Mouse (Mus musculus) ES-E14 (cell line): Measurements from ENCODE around the gene Lhfpl3. TPM values are rescaled to one million over a fixed set of nuclear protein-coding genes. Genes with fewer than 3 reads are reported as not detected.
A peak's percentile ranks its signal among the peaks of the same experiment; 100 is the strongest.

Experiments used
- DNase-seq: peaks from one replicate; pipeline ENCODE4 v3.0.0-alpha.2; 2013; ENCODE audit warnings: low read depth, low spot score
- H3K27ac ChIP-seq: 2 replicates; pipeline ENCODE4 v1.5.1; 2012; ENCODE audit warnings: low read depth, mild to moderate bottlenecking, low read length, moderate library complexity, mixed read lengths; ENCODE audit not compliant: poor library complexity, insufficient read depth, severe bottlenecking
- H3K36me3 ChIP-seq: 2 replicates; pipeline ENCODE4 v1.6.1; 2012; ENCODE audit warnings: mild to moderate bottlenecking, low read length, moderate library complexity, mixed read lengths; ENCODE audit not compliant: control insufficient read depth, poor library complexity, insufficient read depth, severe bottlenecking
- H3K4me1 ChIP-seq, 2 experiments: fragments of 150-350 bp in 1 of 2; sonication (generic) in 1 of 2; 2 replicates each; pipeline ENCODE4 v1.6.1; 2012; ENCODE audit warnings: low read length in 2 of 2, mild to moderate bottlenecking in 1 of 2, mixed read lengths in 1 of 2; ENCODE audit not compliant: control insufficient read depth in 2 of 2, insufficient read depth in 2 of 2, poor library complexity in 1 of 2
- H3K4me3 ChIP-seq, 2 experiments: fragments of 150-350 bp in 1 of 2; sonication (generic) in 1 of 2; 2 replicates each; pipeline ENCODE4 v1.5.1; 2012; ENCODE audit warnings: low read length in 2 of 2, low read depth in 1 of 2, mild to moderate bottlenecking in 1 of 2, mixed read lengths in 1 of 2; ENCODE audit not compliant: insufficient read depth in 1 of 2, poor library complexity in 1 of 2, severe bottlenecking in 1 of 2
- H3K9ac ChIP-seq: 2 replicates; pipeline ENCODE4 v1.6.1; 2012; ENCODE audit warnings: low read depth, mild to moderate bottlenecking, low read length, mixed read lengths; ENCODE audit not compliant: poor library complexity, insufficient read depth, severe bottlenecking
- H3K9me3 ChIP-seq: fragments of 150-350 bp; sonication (generic); 2 replicates; pipeline ENCODE4 v1.6.1; 2012; ENCODE audit warnings: low read depth, mild to moderate bottlenecking, low read length; ENCODE audit not compliant: control insufficient read depth, insufficient read depth
- CHD2 ChIP-seq: IDR thresholded peaks from 2 replicates; pipeline ENCODE4 v1.6.1; 2014; ENCODE audit warnings: mild to moderate bottlenecking, low read depth, low read length, inconsistent platforms
- HCFC1 ChIP-seq: IDR thresholded peaks from 2 replicates; pipeline ENCODE4 v1.6.1; 2012; ENCODE audit warnings: low read length, inconsistent platforms, borderline replicate concordance; ENCODE audit not compliant: insufficient read depth
- MAFK ChIP-seq: IDR thresholded peaks from 2 replicates; pipeline ENCODE4 v1.6.1; 2014; ENCODE audit warnings: mild to moderate bottlenecking, low read depth, low read length, inconsistent platforms; ENCODE audit not compliant: insufficient read depth
- ZC3H11A ChIP-seq: IDR thresholded peaks from 2 replicates; pipeline ENCODE4 v1.6.1; 2012; ENCODE audit warnings: low read depth, mild to moderate bottlenecking, inconsistent platforms, low read length, borderline replicate concordance
- ZNF384 ChIP-seq: IDR thresholded peaks from 2 replicates; pipeline ENCODE4 v1.6.1; 2012; ENCODE audit warnings: low read depth, low read length, inconsistent platforms
- in situ Hi-C, 2 experiments: fragments of 600-800 bp; cut with MboI; formaldehyde crosslinking; loops; one replicate each; pipeline ENCODE4 v1.15.1; 2025; ENCODE audit warnings: low sequenced_read_pairs in 2 of 2, inconsistent platforms in 1 of 2; ENCODE audit not compliant: unreplicated experiment in 2 of 2
- total RNA-seq: library from RNA; depleted of rRNA; stranded (reverse); fragments of 300-350 nt; gene quantifications from 2 replicates; pipeline ENCODE4 v1.2.3, GENCODE M21; 2012

Gene Lhfpl3
- total RNA-seq, 1 experiment, result not detected

DNA sequence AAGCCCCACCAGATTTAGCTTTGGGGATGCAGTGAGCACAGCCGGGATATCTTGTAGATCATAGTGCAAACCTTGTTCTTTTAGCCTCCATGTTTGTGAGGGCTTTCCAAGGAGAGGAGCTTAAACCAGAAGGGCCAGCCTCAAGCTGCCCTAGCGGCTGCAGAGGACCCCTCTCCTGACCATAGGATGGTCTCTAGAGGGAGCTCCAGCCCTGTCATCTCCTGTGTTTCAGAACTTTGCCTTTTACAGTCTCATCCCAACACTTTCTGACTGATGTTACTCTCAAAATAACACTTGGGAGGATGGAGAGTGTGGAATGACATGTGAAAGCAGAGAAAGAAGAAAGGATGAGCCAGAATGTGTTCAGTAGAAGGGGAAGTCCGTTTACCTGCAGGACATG, 11.4 kb downstream of the Lhfpl3 start:
- Histone ChIP-seq H3K9ac (no peak overlapping the region), H3K27ac (no peak overlapping the region), H3K9me3 (no peaks in the 10 kb centered on the region), H3K4me1 (no peaks in the 10 kb centered on the region), H3K4me3 (no peak overlapping the region), H3K36me3 (no peaks in the 10 kb centered on the region)
- in situ Hi-C loops, result no loop called here
- DNase-seq, result no peak
- TF ChIP-seq HCFC1 (no peak), ZC3H11A (0 out of 2 replicates have a peak, but pooled peaks have one; percentile 2)

DNA sequence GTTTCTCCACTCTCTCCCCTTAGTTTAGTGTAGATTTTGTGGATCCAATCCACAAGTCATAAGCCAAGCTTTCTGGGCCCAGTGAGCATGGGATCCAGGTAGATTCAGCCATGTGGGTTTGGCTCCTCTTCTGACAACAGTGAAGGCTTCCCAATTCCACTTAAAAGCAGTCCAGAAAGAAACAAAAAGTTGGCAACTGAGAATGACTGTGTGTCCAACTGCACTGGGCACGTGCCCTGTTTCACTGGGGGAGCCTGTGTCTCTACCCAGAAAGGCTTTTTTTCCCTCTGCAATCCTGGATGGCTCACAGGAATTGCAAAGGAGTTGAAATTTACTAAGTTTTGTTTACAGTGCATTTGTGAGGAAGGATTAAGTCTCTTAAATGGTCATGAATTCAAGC, 24.9 kb downstream of the Lhfpl3 start:
- H3K9me3 ChIP-seq, result no peaks in the 10 kb centered on the region
- in situ Hi-C loops, result no loop called here
- TF ChIP-seq ZNF384 (no peak), MAFK (no peak), HCFC1 (no peak), ZC3H11A (no peak), CHD2 (no peak)
- no peaks in the 10 kb centered on the region for H3K36me3 ChIP-seq
- no peak overlapping the region for H3K9ac ChIP-seq
- no peak for DNase-seq
- no peak overlapping the region for H3K27ac ChIP-seq
- no peak overlapping the region for H3K4me3 ChIP-seq
- no peaks in the 10 kb centered on the region for H3K4me1 ChIP-seq

DNA sequence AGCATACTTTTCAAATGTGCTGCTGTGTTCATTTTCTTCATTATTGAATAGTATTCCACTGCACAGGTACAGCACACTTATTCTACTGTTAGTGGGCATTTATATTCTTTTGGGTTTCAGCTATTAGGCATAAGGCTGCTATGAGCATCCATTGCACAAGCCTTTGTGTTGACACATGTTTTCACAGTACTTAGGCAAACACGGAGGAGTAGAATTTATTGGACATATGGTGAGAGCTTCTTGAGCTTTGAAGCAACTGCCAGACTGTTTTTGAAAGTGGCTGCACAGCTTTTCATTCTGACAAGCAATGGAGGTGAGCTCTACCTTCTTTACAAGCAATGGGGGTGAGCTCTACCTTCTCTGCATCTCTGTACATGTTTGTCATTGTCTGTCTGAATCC, 49.5 kb downstream of the Lhfpl3 start:
- Histone ChIP-seq H3K9ac (no peak overlapping the region), H3K4me3 (no peak overlapping the region), H3K9me3 (no peaks in the 10 kb centered on the region), H3K27ac (no peak overlapping the region), H3K4me1 (no peaks in the 10 kb centered on the region), H3K36me3 (no peaks in the 10 kb centered on the region)
- in situ Hi-C loops, result no loop called here
- no peak for DNase-seq
- TF ChIP-seq ZNF384, result no peak
- no peak for TF ChIP-seq MAFK
- no peak for TF ChIP-seq ZC3H11A
- no peak for TF ChIP-seq CHD2
- no peak for TF ChIP-seq HCFC1

DNA sequence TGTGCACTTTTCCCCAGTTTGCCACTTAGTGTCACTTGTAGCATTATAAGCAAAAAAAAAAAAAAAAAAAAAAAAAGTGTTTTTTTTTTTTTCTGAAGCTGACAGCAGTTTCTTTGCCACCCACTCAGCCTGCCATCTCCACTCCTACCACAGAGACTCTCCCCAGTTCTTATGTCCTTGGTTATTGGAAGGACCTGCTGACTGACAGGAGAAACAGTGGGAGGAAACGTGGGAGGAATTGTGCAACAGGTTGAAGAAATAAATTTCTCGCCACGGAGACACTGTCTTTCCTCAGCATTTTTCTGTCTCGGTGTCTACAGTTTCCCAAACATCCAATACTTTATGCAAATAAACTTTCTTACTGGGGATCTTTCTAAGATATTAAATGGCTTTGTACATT, 67.6 kb downstream of the Lhfpl3 start:
- no peaks in the 10 kb centered on the region for H3K36me3 ChIP-seq
- no peak for TF ChIP-seq HCFC1
- no peak for TF ChIP-seq MAFK
- TF ChIP-seq ZNF384, result no peak
- no peak for TF ChIP-seq ZC3H11A
- TF ChIP-seq CHD2, result no peak
- no peaks in the 10 kb centered on the region for H3K4me1 ChIP-seq
- DNase-seq, result no peak
- H3K9me3 ChIP-seq, result no peaks in the 10 kb centered on the region
- in situ Hi-C loops, result no loop called here
- H3K9ac ChIP-seq, result no peak overlapping the region
- no peak overlapping the region for H3K27ac ChIP-seq
- no peak overlapping the region for H3K4me3 ChIP-seq

DNA sequence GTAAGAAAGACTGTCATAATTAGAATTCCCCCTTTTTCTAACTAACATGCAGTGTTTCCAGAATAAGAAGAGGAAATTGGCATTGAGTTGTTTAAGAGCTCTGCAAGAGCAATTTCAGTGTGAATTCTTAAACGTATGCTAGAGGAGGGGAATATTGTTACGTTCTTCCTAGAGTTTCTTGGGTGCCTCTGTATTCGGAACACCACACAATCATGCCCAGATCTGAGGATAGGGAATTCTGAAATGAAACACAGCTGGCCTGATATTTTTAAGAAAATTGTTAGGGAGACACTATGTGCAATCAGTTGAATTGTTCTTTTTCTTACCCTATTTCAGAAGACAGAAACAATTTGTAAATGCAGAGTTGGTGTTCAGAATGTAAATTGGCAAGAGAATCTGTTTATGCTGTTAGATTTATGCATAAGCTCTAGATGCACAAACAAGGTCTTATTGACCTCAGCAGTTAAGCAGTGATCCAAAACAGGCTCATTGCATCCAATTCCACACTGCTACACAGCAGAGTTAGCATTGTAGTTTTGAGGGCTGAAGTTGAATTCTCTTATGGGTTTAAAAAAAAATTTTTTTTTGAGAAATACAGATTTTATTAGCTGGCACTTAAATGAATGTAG, 84.1 kb downstream of the Lhfpl3 start:
- no peak overlapping the region for H3K9ac ChIP-seq
- no peak overlapping the region for H3K27ac ChIP-seq
- no peaks in the 10 kb centered on the region for H3K4me1 ChIP-seq
- no peaks in the 10 kb centered on the region for H3K36me3 ChIP-seq
- no peak overlapping the region for H3K4me3 ChIP-seq
- DNase-seq, result no peak
- no peaks in the 10 kb centered on the region for H3K9me3 ChIP-seq
- in situ Hi-C loops, result no loop called here
- TF ChIP-seq ZNF384 (no peak), MAFK (no peak), HCFC1 (no peak), CHD2 (no peak), ZC3H11A (no peak)
